Mouse (Mus musculus) neural tube, embryonic 11.5 days (tissue): ENCODE results near the gene Gm11627. TPM values are rescaled to one million over a fixed set of nuclear protein-coding genes. Genes with fewer than 3 reads are reported as not detected.
"Not testable (repeated sequence)": the region's sequence is repeated elsewhere in the genome, so short reads cannot be mapped to it uniquely, and the experiment has no call there.

Source experiments
- ATAC-seq: fragments of 200-750 bp; cut with Nextera tagmentation; 2 replicates; pipeline ENCODE4 v1.8.0; 2017; ENCODE audit warnings: moderate number of reproducible peaks, mild to moderate bottlenecking, moderate TSS enrichment, moderate library complexity; ENCODE audit not compliant: insufficient read depth, low FRiP score, low TSS enrichment
- DNase-seq: peaks from one replicate; pipeline ENCODE4 v3.0.0-alpha.2; 2015; ENCODE audit warnings: low spot score
- H3K27ac ChIP-seq: fragments of 300-500 bp; sonication (generic); 2 replicates; pipeline ENCODE4 v1.5.1; 2014; ENCODE audit warnings: low read depth, mild to moderate bottlenecking, low read length
- H3K27me3 ChIP-seq: fragments of 300-500 bp; sonication (generic); 2 replicates; pipeline ENCODE4 v1.6.1; 2014; ENCODE audit warnings: mild to moderate bottlenecking, low read length, mixed read lengths; ENCODE audit not compliant: control insufficient read depth, insufficient read depth
- H3K36me3 ChIP-seq: fragments of 300-500 bp; sonication (generic); 2 replicates; pipeline ENCODE4 v1.6.1; 2014; ENCODE audit warnings: mild to moderate bottlenecking, low read length, moderate library complexity, mixed read lengths; ENCODE audit not compliant: control insufficient read depth, insufficient read depth
- H3K4me1 ChIP-seq: fragments of 300-500 bp; sonication (generic); 2 replicates; pipeline ENCODE4 v1.6.1; 2014; ENCODE audit warnings: low read length, mixed read lengths; ENCODE audit not compliant: control insufficient read depth, insufficient read depth
- H3K4me2 ChIP-seq: fragments of 300-500 bp; sonication (generic); 2 replicates; pipeline ENCODE4 v1.6.1; 2014; ENCODE audit warnings: low read depth, mild to moderate bottlenecking, moderate library complexity
- H3K4me3 ChIP-seq: fragments of 300-500 bp; sonication (generic); 2 replicates; pipeline ENCODE4 v1.5.1; 2014; ENCODE audit warnings: low read depth, low read length
- H3K9ac ChIP-seq: fragments of 300-500 bp; sonication (generic); 2 replicates; pipeline ENCODE4 v1.6.1; 2014; ENCODE audit warnings: mild to moderate bottlenecking, low read length
- H3K9me3 ChIP-seq: fragments of 300-500 bp; sonication (generic); 2 replicates; pipeline ENCODE4 v1.6.1; 2016; ENCODE audit warnings: low read length; ENCODE audit not compliant: control insufficient read depth
- WGBS: fragments of 180-500 bp; shearing (Covaris S2); extraction: QIAGEN DNeasy Blood & Tissue Kit; methylation state at CpG from one replicate; pipeline ENCODE4 v1.1.7; 2014; 5-methylcytosine and 5-hydroxymethylcytosine counted together
- polyA plus RNA-seq: library from polyadenylated mRNA; unstranded; fragments of >200 nt; fragmentation: Nextera tagmentation; extraction: Ambion mirVana; gene quantifications from 2 replicates; pipeline ENCODE4 v1.2.1, GENCODE M21; 2014

Gm11627 gene
- polyA plus RNA-seq, 1 experiment from 2014 or later, result 9.9 TPM

DNA sequence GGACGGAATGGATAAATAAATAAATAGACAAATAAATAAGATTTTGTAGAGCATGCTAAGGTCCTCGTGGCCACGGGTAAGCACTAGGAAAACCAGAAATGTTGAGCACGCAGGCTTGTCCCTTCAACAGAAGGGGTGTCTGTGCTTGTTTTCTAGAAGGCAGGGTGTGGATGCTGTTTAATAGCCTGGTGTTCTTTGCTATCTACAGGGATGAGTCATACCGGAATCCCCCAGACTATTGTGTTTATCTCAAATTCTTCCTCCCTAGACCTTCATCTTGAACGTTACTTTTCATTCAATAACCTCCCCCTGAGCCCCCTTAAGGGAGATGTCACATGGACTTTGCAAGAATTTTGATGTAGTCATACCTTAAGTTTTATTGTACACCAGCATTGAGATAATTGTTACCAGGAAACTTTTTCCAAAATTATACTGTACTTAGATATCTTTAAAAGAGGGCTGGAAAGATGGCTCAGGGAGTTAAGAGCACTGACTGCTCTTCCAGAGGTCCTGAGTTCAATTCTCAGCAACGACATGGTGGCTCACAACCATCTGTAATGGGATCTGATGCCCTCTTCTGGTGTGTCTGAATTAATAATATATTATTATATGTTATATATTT is 10.4 kb downstream of the Gm11627 start:
- DNase-seq (no peak), ATAC-seq (no peak)
- H3K36me3 ChIP-seq, result no peaks in the 10 kb centered on the region
- no peaks in the 10 kb centered on the region for H3K9me3 ChIP-seq
- no peak overlapping the region for H3K9ac ChIP-seq
- 82% methylated on average over 7 of the region's 7 CpGs for WGBS
- no peak overlapping the region for H3K27ac ChIP-seq
- no peaks in the 10 kb centered on the region for H3K27me3 ChIP-seq
- no peak overlapping the region for H3K4me2 ChIP-seq
- no peaks in the 10 kb centered on the region for H3K4me1 ChIP-seq
- H3K4me3 ChIP-seq, result no peak overlapping the region

DNA sequence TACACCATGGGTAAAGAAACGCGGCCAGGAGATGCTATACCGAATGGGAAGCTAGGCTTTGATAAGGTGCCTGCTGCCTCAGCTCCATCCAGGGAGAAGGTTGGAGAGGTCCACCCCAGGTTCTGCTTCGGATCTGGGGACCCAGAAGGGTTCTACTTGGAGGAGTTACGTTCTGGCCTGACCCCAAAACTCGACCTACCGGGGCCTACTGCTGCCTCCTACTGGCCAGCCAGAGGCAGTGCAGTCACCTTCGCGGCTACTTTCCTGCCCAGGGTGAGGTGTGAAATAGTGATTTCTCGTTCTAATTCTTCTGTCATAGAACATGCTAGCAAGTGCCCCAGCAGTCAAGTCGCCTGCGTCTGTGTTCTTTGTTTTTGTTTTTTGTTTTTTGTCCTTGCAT is 11.1 kb downstream of the Gm11627 start:
- ATAC-seq (no peak), DNase-seq (no peak)
- Histone ChIP-seq H3K4me2 (no peak overlapping the region), H3K4me1 (no peaks in the 10 kb centered on the region), H3K4me3 (no peak overlapping the region), H3K27me3 (no peaks in the 10 kb centered on the region), H3K36me3 (no peaks in the 10 kb centered on the region), H3K9ac (no peak overlapping the region), H3K9me3 (no peaks in the 10 kb centered on the region), H3K27ac (no peak overlapping the region)
- 80% methylated on average over 12 of the region's 12 CpGs for WGBS

DNA sequence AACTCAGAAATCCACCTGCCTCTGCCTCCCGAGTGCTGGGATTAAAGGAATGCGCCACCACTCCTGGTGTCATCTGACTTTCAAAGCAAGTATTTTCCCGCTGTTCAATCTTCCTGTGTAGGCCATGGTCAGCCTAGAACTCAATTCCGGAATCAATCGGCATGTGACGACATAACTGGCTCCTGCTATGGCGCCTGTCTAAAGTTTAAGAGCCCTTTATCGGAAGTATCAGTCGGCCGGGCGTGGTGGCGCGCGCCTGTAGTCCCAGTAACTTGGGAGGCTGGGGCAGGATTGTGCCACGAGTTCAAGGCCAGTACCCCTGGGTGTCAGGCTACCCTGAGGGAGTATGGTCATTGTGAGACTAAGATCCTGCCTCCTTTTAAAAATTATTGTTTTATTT is 11.5 kb downstream of the Gm11627 start:
- H3K4me1 ChIP-seq, result no peaks in the 10 kb centered on the region
- H3K4me3 ChIP-seq, result no peak overlapping the region
- H3K27ac ChIP-seq, result no peak overlapping the region
- H3K9me3 ChIP-seq, result no peaks in the 10 kb centered on the region
- no peak for DNase-seq
- no peak for ATAC-seq
- no peak overlapping the region for H3K9ac ChIP-seq
- WGBS, result 95% methylated on average over 15 of the region's 15 CpGs
- no peak overlapping the region for H3K4me2 ChIP-seq
- H3K27me3 ChIP-seq, result no peaks in the 10 kb centered on the region
- H3K36me3 ChIP-seq, result no peaks in the 10 kb centered on the region

DNA sequence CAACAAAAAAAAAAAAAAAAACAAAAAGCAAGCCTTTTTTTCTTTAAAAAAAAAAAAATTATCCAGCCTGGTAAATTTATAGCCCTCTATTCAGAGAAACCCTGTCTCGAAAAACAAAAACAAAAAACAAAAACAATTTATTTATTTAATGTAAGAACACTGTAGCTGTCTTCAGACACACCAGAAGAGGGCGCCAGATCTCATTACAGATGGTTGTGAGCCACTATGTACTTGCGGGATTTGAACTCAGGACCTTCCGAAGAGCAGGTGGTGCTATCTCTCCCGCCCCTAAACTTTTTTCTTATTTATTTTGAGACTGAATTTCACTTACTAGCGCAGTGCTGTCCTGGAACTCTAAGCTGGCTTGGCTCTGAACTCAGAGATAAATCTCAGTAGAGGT is 12.1 kb downstream of the Gm11627 start:
- Histone ChIP-seq H3K4me1 (no peaks in the 10 kb centered on the region), H3K36me3 (no peaks in the 10 kb centered on the region), H3K9me3 (no peaks in the 10 kb centered on the region), H3K27me3 (no peaks in the 10 kb centered on the region), H3K4me3 (no peak overlapping the region), H3K27ac (no peak overlapping the region), H3K4me2 (no peak overlapping the region), H3K9ac (no peak overlapping the region)
- ATAC-seq (no peak), DNase-seq (no peak)
- 87% methylated on average over 6 of the region's 6 CpGs for WGBS

DNA sequence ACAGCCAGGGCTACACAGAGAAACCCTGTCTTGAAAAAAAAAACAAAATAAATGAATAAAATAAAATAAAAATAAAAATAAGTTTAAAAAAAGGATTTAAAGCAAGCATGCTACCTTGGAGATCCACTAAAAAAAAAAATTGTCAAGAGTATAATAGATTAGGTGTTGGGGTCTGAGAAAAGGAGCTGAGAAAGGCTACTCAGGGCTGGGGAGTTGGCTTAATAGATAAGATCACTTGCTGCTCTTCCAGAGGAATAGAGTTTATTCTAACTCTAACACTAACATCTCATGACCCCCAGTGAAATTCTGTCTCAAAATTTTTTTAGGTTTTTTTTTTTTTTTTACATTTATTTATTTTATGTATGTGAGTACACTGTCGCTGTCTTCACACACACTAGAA is 13.0 kb downstream of the Gm11627 start:
- no peak overlapping the region for H3K4me3 ChIP-seq
- H3K9ac ChIP-seq, result no peak overlapping the region
- no peaks in the 10 kb centered on the region for H3K27me3 ChIP-seq
- DNase-seq (no peak), ATAC-seq (no peak)
- no peaks in the 10 kb centered on the region for H3K9me3 ChIP-seq
- no peak overlapping the region for H3K4me2 ChIP-seq
- WGBS, result 92% methylated on average over 1 of the region's 1 CpGs
- no peaks in the 10 kb centered on the region for H3K36me3 ChIP-seq
- no peak overlapping the region for H3K27ac ChIP-seq
- H3K4me1 ChIP-seq, result no peaks in the 10 kb centered on the region

DNA sequence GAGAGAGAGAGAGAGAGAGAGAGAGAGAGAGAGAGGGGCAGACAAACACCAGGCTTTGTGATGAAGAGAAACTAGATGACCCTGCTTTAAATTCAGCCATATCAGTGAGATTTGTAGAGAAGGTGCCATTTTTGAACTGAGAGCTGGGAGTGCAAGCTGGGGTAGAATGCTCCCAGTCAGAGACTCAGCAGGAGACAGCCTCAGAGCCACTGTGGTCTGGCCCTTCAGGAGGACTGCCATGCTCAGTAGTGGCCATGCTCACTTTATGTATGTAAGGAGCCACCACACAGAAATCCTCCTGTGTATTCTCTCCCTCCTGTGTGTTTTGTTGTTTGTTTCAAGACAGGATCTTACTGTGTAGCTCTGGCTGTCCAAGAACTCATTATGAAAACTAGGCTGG is 13.5 kb downstream of the Gm11627 start:
- no peak for DNase-seq
- Histone ChIP-seq H3K36me3 (no peaks in the 10 kb centered on the region), H3K9ac (no peak overlapping the region), H3K4me2 (no peak overlapping the region), H3K27ac (no peak overlapping the region), H3K4me3 (no peak overlapping the region), H3K9me3 (no peaks in the 10 kb centered on the region), H3K4me1 (no peaks in the 10 kb centered on the region), H3K27me3 (no peaks in the 10 kb centered on the region)
- no peak for ATAC-seq

DNA sequence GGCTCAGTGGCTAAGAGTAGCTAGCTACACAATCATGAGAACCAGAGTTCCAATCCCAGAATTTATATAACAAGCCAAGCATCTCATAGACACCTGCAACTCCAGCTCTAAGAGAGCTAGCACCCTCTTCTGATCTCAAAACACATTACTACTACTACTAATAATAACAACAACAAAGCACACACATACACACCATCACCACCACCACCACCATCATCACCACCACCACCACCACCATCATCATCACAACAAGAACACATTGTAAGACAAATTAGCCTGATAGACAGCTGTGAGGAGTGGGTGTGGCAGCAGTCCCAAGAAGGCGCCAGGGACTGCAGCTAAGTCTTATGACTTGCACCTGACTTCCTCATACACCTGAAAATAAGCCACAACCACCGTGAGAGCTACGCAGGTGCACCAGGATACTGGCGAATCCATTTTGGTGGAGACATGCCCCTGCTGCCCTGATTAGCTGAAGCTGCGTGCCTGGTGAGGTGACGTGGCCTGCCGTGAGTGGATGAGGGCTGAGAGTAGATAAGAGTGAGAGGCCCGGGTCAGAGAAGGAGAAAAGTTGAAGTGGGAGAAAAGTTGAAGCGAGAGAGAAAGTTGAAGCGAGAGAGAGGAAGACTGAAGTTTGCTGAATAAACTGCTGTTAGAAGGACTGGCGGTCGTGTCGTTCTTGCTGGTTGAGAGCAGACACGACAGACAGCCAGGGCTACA is 14.1 kb downstream of the Gm11627 start:
- H3K9ac ChIP-seq, H3K27me3 ChIP-seq, H3K4me3 ChIP-seq, H3K27ac ChIP-seq, ATAC-seq, DNase-seq, H3K36me3 ChIP-seq, H3K4me1 ChIP-seq, H3K4me2 ChIP-seq, H3K9me3 ChIP-seq: not testable (repeated sequence)
- WGBS, result 89% methylated on average over 14 of the region's 14 CpGs

DNA sequence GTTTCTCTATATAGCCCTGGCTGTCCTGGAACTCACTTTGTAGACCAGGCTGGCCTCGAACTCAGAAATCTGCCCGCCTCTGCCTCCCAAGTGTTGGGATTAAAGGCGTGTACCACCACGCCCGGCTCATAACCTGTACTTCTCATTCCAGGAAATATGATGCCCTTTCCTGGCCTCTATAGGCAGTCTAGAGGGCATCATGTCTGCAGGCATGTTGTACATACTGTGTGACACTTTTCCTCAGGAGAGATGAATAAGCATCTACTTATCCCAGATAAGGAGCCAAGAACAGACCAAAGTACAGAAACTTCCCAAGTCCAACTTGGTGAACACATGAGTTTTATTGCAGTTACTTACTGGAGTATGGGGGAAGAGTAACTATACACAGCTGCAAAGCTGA is 20.6 kb downstream of the Gm11627 start:
- WGBS, result 87% methylated on average over 3 of the region's 5 CpGs
- no peaks in the 10 kb centered on the region for H3K9me3 ChIP-seq

DNA sequence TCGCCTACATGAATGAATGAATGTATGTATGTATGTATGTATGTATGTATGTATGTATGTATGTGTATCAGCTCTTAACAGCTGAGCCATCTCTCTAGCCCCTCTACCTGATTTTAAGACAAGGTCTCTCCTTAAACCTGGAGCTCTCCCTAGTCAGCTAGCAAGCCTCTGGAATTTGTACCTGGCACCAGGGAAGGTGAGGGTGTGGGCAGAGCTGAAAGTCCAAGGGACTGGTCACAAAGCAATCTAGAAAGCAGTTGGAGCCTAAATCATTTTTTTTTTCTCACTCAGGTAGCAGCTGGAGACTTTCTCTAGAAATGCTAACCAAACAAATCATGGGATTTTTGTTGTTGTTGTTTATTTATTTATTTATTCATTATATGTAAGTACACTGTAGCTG is 21.9 kb downstream of the Gm11627 start:
- WGBS, result 100% methylated on average over 1 of the region's 1 CpGs
- DNase-seq, result no peak
- Histone ChIP-seq H3K27me3 (no peaks in the 10 kb centered on the region), H3K9ac (no peak overlapping the region), H3K4me2 (no peak overlapping the region), H3K4me3 (no peak overlapping the region), H3K9me3 (no peaks in the 10 kb centered on the region), H3K27ac (no peak overlapping the region), H3K4me1 (peaks cover 11% of the 10 kb centered on the region), H3K36me3 (no peaks in the 10 kb centered on the region)
- no peak for ATAC-seq

More for the DNA sequence above, 20.6 kb downstream of the Gm11627 start:
- no peaks in the 10 kb centered on the region for H3K36me3 ChIP-seq
- H3K4me1 ChIP-seq, result peaks cover 11% of the 10 kb centered on the region
- no peak overlapping the region for H3K27ac ChIP-seq
- H3K27me3 ChIP-seq, result no peaks in the 10 kb centered on the region
- ATAC-seq, result no peak
- no peak overlapping the region for H3K4me3 ChIP-seq
- H3K4me2 ChIP-seq, result no peak overlapping the region
- no peak overlapping the region for H3K9ac ChIP-seq
- no peak for DNase-seq
